Mouse (Mus musculus): Measurements from ENCODE around the gene Ccdc27.
A peak's percentile ranks its signal among the peaks of the same experiment; 100 is the strongest.

Gene Ccdc27

DNA sequence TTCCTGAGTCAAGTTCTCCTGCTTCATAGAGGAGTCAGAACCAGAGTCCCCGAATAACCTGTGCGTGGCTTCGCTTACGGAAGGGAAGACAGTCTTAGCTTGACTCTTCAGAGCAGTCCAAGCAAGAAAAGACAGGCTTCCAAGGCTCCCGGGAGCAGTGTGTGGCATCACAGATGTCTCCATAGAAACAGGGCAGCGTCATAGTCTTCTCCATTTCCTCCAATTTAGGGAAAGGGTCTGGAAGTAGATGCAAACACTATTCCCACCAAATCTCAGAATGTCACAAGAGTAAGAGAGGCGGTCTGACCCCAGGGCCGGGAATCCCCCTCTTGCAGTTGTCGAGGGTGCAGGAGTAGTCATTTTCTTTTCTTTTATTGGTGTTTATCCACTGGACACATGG is at the start of gene Ccdc27:
TSS of gene Ccdc27 (minus strand) at position 101 of the 400 bp plus-strand sequence.
- DNase-seq (ENCODE audit: low spot score), result no peak

DNA sequence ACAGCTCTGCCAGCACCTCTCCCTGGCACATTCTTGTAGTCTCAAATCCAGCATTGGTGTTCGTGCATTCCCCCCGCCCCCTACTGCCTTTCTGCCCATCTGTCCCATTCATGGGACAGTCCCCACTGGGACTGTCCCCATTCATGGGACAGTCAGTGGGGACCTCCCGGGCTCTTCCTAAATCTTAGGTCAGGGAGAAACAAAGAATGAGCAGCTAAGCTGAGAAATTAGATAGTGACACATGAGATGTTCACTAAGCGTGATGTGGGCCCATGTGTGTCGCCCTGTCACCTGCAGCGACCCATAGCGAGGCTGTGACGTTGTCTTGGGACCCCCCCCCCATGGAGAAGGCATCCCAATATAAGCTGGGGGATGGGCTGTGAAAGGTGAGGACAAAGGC is 48.9 kb upstream of the Ccdc27 start:
- no peak for DNase-seq (ENCODE audit: low spot score)

DNA sequence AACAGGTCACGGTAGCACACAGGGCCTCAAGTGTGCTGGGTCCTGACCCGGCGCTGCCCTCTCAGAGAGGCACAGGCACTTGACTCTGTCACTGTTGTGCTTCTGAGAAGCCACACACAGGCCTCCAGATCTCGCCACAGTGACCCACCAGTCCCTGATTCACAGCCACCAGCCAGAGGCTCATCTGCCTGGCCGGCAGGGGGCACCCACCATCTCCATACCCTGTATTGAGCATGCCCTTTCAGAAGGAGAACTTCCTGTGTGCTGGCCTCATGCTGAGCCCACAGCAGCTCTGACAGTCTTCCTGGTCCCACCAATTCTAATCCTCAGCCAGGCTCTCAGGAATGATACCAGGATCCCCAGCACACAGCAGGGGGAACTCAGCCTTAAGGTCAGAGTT is 46.7 kb upstream of the Ccdc27 start:
- DNase-seq (ENCODE audit: low spot score), result no peak

DNA sequence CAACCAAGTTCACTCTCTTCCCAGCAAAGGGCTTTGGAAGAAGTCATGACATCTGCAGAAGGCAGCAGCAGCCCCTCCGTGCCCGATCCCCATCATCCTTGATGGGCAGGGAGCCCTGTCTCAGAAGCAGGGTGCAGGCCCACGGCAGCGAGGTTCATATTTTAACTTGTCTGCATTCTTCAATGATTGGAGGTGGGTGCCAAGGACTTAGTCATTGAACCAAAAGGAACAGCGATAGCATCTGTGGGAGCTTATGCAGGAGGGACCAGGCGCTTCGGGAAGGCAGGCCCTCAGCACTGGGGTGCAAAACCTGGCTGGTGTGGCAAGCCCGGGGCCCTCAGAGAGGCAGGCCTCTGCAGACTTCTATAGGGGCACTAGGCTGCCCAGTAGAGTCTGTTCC is 44.0 kb upstream of the Ccdc27 start:
- no peak for DNase-seq (ENCODE audit: low spot score)

DNA sequence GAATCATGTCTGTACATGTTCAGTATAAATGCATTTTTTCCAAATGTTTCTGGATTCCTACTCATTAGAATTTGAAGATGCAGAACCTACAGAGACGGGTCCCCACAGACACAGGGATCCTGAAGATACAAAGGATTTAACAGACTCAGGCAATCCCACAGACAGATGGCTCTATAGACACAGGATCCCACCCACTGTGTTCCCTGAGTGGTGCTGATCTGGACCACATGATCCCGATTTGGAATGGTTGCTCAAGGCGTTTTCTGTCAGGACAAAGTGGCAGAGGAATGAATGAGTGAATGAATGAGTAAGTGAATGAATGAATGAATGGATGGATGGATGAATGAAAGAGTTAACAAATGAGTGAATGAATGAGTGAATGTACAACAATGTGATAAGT is 43.4 kb upstream of the Ccdc27 start:
- no peak for DNase-seq (ENCODE audit: low spot score)

DNA sequence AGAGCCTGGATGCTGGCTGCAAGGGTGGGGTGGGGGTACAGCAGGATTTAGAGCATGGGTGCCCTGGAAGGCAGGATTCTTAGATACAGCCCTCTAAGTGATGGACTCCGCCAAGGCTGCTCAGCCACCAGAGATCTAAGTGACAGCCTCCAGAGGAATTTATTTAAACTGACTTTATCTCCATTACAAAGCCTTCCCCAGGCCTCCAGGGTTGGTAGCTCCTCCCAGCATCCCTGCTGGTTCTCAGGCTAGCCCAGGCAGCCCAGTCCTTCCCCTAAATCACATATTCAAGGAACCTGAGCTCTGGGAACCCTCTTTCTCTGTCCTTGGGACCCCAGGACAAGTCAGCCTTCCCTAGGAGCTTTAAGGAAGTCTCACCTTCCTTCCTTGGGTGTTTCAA is 39.5 kb upstream of the Ccdc27 start:
- DNase-seq (ENCODE audit: low spot score), result no peak

DNA sequence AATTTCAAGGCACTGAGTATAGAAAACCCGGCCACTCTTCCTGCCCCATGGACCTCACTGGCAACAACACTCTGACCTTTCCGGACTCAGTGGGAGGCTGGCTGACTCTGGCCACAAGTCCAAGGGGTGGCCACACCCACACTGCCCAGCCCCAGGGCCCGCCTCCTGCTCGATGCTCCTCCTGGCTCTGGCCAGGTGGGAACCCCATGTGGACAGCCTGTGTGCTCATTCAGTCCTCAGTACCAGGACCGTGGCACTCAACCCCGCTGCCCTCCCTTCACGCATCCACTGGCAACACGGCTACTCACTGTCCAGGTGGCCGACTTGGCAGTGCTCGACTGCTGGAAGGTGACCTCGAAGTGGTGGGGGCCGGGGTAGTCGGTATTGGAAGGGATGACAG is 38.5 kb upstream of the Ccdc27 start:
- DNase-seq (ENCODE audit: low spot score), result no peak

DNA sequence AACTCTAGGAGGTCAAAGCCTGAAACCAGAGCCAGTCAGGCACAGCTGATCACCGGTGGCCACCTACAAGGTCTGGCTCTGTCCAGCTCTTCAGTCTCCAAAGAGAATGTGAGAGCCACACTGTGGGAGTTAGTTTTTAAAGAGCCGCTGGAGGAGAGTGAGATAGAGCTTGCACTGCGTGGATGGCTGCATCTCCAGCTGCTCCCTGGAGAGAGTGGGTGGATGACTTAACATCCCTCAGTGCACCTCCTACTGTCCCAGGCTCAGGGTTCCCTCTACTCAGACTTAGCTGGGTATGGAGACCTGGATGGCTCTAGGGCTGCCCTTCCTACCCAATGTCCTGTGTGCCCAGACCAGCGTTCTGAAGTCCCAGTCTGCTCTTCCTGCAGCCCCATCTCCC is 37.7 kb upstream of the Ccdc27 start:
- no peak for DNase-seq (ENCODE audit: low spot score)

DNA sequence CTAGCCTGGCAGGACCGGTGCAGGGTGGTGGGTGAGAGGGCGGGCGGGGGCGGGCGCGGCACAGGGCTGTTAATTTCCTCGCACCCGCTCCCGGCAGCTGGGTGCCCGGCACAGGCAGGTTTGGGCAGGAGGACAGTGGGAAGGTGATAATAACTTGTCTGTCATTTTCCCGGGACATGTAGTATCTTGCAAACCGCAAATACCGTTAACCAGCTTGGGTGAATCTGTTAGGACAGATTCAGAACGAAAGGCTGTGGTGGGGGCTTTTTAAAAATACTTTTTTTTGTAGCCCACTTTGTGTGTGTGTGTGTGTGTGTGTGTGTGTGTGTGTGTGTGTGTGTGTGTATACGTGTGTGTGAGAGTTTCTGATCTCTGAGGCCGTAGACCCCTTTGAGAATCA is 29.5 kb upstream of the Ccdc27 start:
- no peak for DNase-seq (ENCODE audit: low spot score)

DNA sequence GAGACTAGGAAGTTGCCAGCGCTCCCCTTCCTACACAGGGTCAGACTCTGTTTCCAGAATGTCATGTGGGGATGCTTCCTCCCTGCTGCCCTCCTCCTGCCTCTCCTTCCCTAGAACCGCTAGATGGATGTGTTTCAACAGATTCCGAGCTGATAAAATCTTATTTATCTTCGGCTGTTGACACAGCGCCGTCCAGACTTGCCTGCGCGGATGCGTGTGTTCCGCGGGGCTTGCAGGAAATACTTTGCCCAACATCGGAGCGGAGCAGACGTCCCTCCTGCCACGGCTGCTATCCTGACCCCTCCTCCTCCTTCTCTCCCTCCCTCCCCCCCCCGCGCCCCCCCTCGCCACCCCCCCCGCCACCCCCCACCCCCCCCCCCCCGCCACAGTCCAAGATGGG is 29.0 kb upstream of the Ccdc27 start:
- DNase-seq (ENCODE audit: low spot score), result no peak

DNA sequence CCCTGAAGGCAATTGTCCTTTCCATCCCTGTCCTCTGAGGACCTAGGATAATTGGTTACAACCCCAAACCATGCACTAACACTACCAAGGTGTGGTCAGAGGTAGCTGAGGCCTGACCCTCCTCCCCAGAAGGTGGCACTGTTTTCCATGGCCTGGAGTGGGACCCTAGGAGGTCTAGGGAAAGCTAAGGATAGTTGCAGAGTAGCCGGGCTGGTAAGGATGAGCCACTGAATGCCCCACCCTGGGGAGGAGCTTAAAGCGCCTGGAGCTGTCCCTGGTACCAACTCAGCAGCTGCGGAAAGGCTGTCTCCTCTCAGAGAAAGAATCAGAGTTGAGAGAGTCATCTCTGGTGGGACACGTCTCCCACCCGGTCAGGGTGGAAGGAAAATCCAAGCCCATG is 28.4 kb upstream of the Ccdc27 start:
- peak; percentile 24 for DNase-seq (ENCODE audit: low spot score)

DNA sequence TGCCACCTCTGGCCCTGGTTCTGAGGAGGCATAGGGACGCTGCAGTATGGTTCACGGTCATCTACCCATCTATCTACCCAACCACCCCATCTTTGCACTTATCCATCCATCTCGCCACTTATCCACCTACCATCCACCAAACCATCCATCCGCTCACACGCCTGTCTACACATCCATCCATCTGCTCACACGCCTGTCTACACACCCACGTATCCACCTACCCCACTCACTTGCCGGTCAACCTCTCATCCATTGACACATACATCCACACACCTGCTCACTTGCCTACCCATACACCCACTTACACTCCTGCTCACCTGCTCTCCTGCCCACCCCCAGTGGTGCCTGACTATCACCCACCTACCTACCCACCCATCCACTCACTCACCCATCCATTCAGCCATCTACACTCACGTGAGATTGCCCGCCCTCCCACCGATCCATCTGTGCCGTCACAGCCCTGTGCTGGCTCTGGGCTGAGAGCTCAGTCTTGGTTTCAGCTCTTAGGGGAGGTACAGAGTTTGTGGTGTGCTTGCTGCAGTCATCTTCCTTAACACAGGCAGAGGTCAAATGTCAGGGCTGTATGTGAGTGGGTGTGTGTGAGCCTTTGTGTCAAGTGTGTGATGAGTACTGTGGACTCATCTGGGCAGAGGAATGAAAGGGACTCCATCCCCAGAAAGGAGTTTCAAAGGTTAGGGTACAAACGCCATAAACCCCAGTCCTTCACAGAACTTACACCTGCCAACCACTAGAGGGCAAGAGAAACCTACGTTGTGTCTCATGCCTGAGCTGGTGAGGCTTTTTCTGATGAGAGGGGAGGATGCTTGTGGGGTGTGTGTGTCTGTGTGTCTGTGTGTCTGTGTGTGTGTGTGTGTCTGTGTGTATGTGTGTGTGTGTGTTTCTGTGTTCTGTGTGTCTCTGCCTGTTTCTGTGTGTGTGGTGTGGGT is 22.6 kb upstream of the Ccdc27 start:
- DNase-seq (ENCODE audit: low spot score), result peak; percentile 58

DNA sequence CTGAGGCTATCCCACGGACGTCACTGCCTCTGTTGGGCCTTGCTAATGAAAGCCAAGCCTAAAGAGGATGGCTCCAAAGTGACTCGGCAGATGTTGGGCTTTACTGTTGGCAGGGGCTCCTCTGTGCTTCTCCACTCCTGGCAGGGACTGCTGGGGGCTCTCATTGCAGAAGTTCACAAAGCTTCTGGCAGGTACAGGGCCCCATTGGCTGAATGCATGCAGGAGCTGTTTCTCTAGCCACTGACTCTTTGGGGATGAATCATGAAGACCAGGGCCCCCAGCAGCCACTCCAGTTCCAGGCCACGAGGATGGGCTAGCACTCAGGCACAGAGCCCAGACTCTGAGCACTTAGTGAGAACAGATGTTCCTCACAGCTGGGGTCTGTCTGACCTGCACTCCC is 15.2 kb upstream of the Ccdc27 start:
- DNase-seq (ENCODE audit: low spot score), result no peak

DNA sequence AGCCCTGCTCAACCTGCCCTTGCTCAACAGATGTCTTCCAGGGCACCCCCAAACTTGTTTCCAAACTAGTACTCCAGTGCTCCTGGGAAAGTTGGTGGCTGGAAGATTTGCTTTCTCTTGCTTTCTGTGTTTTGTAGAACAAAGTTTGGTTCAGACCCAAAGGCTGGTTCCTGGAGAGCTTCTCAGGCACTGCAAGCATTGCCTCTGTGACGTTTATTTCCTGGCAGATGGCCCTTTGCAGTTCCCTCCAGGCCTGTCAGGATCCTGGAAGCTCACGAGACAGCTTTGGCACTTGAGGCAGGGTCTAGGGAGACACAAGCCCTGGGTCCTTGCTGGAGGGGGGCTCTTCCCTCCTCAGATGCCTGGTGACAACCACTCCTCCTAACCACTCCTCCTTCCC is 14.2 kb upstream of the Ccdc27 start:
- peak; percentile 69 for DNase-seq (ENCODE audit: low spot score)

DNA sequence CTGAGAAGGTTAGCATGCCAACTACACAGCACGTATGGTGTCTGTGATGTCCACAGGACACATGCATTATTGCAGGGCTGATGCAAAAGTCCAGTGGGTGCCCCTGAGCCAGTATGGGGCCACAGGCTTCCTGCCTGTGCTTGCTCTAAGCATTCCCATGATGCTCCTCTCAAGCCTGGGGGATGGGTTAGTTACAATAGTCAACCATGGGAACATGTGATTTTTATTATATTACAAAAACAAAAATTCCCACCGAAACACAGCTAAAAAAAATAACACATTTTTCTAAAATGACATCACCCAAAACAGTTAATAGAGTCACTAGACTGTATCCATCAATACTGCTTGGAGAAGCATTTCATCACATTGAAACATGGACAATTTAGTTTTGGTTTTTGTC is 13.6 kb upstream of the Ccdc27 start:
- no peak for DNase-seq (ENCODE audit: low spot score)

DNA sequence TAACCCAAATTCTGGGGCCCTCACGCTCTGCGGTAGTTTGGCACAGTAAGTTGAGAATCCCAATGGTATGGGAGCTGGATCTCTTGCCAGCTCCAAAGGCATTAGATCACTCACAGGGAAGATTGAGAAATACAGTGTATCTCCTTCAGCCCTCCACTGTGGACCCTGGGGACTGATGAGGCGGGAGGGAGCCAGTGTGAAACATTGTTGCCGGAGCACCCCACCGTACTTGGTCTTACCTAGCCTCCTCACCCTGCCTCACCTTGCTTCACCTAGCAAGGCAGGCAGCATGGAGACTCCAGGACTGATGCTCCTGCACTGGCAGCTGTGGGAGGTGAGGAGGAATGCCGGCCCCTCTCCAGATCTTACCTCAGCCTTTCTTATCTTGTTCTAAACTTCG is 13.0 kb upstream of the Ccdc27 start:
- no peak for DNase-seq (ENCODE audit: low spot score)

DNA sequence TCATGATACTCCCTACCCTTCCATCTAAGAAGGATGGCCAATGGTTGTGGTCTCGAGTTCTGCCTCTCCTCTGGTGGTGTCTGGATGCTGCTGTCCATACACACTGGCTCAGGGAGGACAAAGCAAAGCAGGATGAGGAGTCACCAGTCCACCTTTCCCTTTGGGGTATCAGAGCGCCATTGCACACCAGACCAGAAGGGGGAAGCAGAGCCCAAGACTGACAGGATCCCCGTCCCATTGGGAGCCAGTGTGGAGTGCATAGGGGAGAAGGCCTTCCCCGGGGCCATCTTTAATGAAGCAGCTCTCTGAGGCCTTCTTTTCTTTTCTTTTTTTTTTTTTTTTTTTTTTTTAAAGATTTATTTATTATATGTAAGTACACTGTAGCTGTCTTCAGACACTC is 10.6 kb upstream of the Ccdc27 start:
- DNase-seq (ENCODE audit: low spot score), result no peak

DNA sequence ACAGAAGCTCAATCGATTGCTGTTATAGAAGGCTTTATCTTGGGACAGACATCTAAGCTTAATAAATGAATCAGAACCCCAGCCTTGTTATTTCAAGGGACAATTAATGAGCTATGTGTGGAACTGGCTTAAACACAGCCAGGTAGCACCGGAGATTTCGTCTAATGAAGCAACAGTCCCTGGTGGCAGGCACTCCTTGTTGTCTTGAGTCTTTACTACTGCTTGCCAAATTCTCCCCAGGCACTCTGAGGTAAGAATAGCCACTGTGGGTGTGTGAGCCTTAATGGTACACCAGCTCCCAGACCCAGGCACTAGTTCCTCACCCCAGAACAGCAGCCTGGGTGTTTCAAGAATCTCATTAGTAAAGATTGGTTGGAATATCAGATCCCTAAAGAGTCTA is 8.9 kb upstream of the Ccdc27 start:
- DNase-seq (ENCODE audit: low spot score), result no peak

DNA sequence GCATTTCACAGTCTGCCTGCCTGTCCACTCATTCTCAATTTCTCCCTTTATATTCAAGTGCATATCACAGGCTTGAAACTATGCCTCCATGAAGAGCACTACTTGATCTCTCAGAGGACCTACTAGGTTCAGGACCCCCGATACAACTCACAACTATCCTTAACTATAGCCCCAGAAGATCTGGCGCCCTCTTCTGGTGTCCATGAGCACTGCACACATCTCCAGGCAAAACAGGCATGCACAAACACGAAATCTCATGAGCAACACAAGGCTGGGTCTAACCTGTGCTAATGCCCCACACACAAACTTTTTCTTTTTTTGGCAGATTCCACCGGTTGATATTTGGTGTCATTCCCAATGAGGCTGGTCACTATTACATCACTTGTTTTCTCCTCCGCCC is 3.4 kb upstream of the Ccdc27 start:
- no peak for DNase-seq (ENCODE audit: low spot score)

DNA sequence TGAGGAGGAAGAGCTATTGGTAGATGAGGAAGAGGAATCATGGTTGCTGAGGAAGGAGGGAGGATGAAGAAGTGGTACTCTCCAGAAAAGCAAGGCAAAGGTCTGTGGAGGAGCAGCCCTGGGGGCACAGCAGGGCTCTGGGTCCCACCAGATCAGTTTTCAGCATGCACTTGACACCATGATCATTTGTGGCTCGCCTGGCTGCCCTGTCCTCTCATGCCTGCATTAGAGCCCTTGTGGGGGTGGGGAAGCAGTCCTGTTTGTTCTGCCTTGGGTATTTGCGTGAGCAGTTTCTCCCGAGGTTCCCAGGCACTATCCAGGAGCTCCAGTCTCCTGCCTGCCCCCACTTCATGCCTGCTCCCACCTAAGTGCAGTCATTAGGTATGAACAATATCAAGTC is 5.4 kb downstream of the Ccdc27 start:
- DNase-seq (ENCODE audit: low spot score), result no peak

DNA sequence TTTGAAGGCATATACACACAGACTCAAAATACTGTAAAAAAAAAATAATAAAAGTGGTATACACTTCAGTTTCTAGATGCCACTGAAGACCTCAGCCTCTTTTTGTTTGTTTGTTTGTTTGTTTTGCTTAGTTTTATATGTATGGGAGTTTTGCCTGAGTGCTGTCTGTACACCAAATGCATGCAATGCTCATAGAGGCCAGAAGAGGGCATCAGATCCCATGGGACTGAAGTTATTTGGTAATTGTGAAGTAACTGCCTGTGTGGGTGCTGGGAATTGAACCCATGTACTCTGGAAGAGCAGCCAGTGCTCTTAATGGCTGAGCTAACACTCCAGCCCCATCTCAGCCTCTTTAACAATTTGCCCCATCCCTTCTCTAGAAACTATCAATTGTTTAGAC is 13.8 kb downstream of the Ccdc27 start:
- peak; percentile 56 for DNase-seq (ENCODE audit: low spot score)

DNA sequence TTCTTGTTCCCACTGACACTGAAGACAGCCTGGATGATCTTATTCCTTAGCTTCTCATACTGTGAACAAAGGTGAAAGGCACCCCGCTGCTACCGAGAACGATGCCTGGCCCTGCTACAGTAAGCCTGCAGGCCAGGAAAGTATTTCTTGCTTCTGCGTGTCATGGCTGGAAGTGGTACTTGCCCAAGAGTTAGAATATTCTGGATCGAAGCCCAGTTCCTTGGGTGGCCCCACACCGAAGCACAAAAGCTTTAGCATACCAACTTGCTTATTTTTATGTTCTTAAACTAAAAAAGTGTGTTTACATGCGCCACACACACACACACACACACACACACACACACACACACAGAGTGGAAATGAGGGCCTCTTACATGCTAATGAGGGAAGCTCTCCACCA is 14.4 kb downstream of the Ccdc27 start:
- DNase-seq (ENCODE audit: low spot score), result peak; percentile 71

DNA sequence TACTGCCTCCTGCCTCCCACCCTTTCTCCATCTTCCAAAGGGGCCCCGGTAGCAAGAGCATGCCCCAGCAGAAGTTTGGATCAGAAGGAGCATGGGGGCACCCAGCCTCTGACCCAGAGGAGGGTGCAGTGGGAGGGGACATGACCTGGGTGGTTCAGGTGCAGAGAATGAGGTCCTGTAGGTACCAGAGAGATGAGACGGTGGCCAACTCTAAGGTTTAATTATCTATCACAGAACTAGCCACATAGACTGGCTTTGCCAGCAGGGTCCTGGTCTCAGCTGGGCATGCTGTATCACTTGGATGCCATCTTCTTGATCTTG is 16.1 kb downstream of the Ccdc27 start:
- DNase-seq (ENCODE audit: low spot score), result no peak
